Mouse (Mus musculus) cerebellum, adult 2 months (tissue): Measurements from ENCODE around the gene Steap3.

ENCODE experiments used
- CTCF ChIP-seq: fragments of 200-500 bp; IDR thresholded peaks from 2 replicates; pipeline ENCODE4 v1.5.1; 2011; ENCODE audit warnings: low read depth, mild to moderate bottlenecking, control low read depth, low read length, moderate library complexity, borderline replicate concordance; ENCODE audit not compliant: insufficient read depth
- POLR2A ChIP-seq: fragments of 200-500 bp; IDR thresholded peaks from 2 replicates; pipeline ENCODE4 v1.6.1; 2011; ENCODE audit warnings: low read length, control low read depth, borderline replicate concordance; ENCODE audit not compliant: insufficient read depth

- TF ChIP-seq POLR2A (no peak), CTCF (no peak)
Measured at GRCm38 (mm10) chr1:120190946-120191345, 81.6 kb downstream of the Steap3 start.
